Mouse (Mus musculus) heart, postnatal 0 days (tissue): Measurements from ENCODE around the gene Sez6l2. TPM values are rescaled to one million over a fixed set of nuclear protein-coding genes. Genes with fewer than 3 reads are reported as not detected.

ENCODE experiments used
- ATAC-seq: fragments of 200-750 bp; cut with Nextera tagmentation; 2 replicates; pipeline ENCODE4 v1.8.0; 2017; ENCODE audit warnings: low read depth, moderate number of reproducible peaks, moderate library complexity; ENCODE audit not compliant: insufficient read depth
- DNase-seq: peaks from one replicate; pipeline ENCODE4 v3.0.0-alpha.2; 2016; ENCODE audit warnings: low spot score
- H3K27ac ChIP-seq: fragments of 300-500 bp; sonication (generic); 2 replicates; pipeline ENCODE4 v1.5.1; 2014; ENCODE audit warnings: low read depth, mild to moderate bottlenecking
- H3K27me3 ChIP-seq: fragments of 300-500 bp; sonication (generic); 2 replicates; pipeline ENCODE4 v1.6.1; 2014; ENCODE audit warnings: low read length, mixed read lengths; ENCODE audit not compliant: control insufficient read depth, insufficient read depth
- H3K36me3 ChIP-seq: fragments of 300-500 bp; sonication (generic); replicated peaks from 2 replicates; pipeline ENCODE4 v1.6.1; 2014; ENCODE audit warnings: low read length, mixed read lengths; ENCODE audit not compliant: control insufficient read depth, insufficient read depth
- H3K4me1 ChIP-seq: fragments of 300-500 bp; sonication (generic); 2 replicates; pipeline ENCODE4 v1.6.1; 2014; ENCODE audit warnings: antibody characterized with exemption; ENCODE audit not compliant: control insufficient read depth, insufficient read depth
- H3K4me2 ChIP-seq: fragments of 300-500 bp; sonication (generic); 2 replicates; pipeline ENCODE4 v1.6.1; 2014; ENCODE audit warnings: low read depth, mild to moderate bottlenecking, low read length, moderate library complexity
- H3K4me3 ChIP-seq: fragments of 300-500 bp; sonication (generic); 2 replicates; pipeline ENCODE4 v1.5.1; 2014; ENCODE audit warnings: low read depth, low read length
- H3K9ac ChIP-seq: fragments of 300-500 bp; sonication (generic); replicated peaks from 2 replicates; pipeline ENCODE4 v1.6.1; 2014; ENCODE audit warnings: low read depth, low read length, mixed read lengths
- H3K9me3 ChIP-seq: fragments of 300-500 bp; sonication (generic); replicated peaks from 2 replicates; pipeline ENCODE4 v1.6.1; 2016; ENCODE audit warnings: low read length; ENCODE audit not compliant: control insufficient read depth
- CTCF ChIP-seq: IDR thresholded peaks from 2 replicates; pipeline ENCODE4 v1.5.1; 2016; ENCODE audit warnings: antibody characterized with exemption, control low read depth, low read depth
- EP300 ChIP-seq: IDR thresholded peaks from 2 replicates; pipeline ENCODE4 v1.6.1; 2016; ENCODE audit warnings: antibody characterized with exemption, low read depth
- WGBS: fragments of 180-500 bp; shearing (Covaris S2); extraction: QIAGEN DNeasy Blood & Tissue Kit; methylation state at CpG from one replicate; pipeline ENCODE4 v1.1.7; 2014; 5-methylcytosine and 5-hydroxymethylcytosine counted together
- polyA plus RNA-seq: library from polyadenylated mRNA; unstranded; fragments of >200 nt; fragmentation: Nextera tagmentation; extraction: Ambion mirVana; gene quantifications from 2 replicates; pipeline ENCODE4 v1.2.1, GENCODE M21; 2015
- total RNA-seq: library from RNA; depleted of rRNA; stranded (reverse); fragments of >200 nt; gene quantifications from 2 replicates; pipeline ENCODE4 v1.2.3, GENCODE M21; 2014; ENCODE audit warnings: low replicate concordance

Sez6l2 gene
- total and polyA plus RNA-seq, 2 experiments from 2014 or later, result 1.5 to 8.7 TPM

- ATAC-seq, result no peak
- H3K9me3 ChIP-seq, result no peaks in the 10 kb centered on the region
- 0 out of 2 replicates have a peak, but pooled peaks cover 10% of the 10 kb centered on the region for H3K36me3 ChIP-seq
- 96% methylated on average over 2 of the region's 2 CpGs for WGBS
- TF ChIP-seq EP300 (no peak), CTCF (no peak)
- no peak for DNase-seq
- no peak overlapping the region for H3K27ac ChIP-seq
- H3K4me2 ChIP-seq, result no peak overlapping the region
- no peaks in the 10 kb centered on the region for H3K27me3 ChIP-seq
- H3K4me3 ChIP-seq, result no peak overlapping the region
- H3K4me1 ChIP-seq, result peaks cover 28% of the 10 kb centered on the region
- H3K9ac ChIP-seq, result no peak overlapping the region
These were observed 60.7 kb downstream of the Sez6l2 start for GRCm38 (mm10) chr7:127011051-127011450.

DNA sequence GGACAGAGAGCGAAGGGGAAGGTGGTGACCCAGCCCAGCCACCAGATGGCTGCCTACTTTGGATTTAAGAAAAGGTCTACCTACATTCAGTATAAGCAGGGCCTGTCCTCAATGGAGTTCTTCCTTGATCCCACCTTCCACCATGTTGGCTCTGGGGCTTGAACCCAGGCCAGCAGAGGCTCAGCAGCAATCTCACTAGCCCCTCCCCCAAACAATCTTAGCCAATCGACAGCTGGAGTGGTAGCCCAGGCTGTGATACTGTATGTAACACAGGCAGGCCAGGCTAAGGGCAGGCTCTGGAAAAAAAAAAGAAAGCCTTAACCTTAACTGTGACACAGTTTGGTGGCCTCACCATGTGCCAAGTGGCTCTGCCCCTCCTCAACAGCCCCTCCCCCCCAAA, 61.4 kb downstream of the Sez6l2 start:
- H3K9me3 ChIP-seq, result no peaks in the 10 kb centered on the region
- H3K27me3 ChIP-seq, result no peaks in the 10 kb centered on the region
- H3K4me1 ChIP-seq, result peaks cover 25% of the 10 kb centered on the region
- no peak overlapping the region for H3K27ac ChIP-seq
- H3K36me3 ChIP-seq, result 0 out of 2 replicates have a peak, but pooled peaks cover 10% of the 10 kb centered on the region
- H3K4me3 ChIP-seq, result no peak overlapping the region
- DNase-seq (no peak), ATAC-seq (no peak)
- no peak for TF ChIP-seq CTCF
- TF ChIP-seq EP300, result no peak
- WGBS, result 76% methylated on average over 2 of the region's 2 CpGs
- H3K9ac ChIP-seq, result no peak overlapping the region
- no peak overlapping the region for H3K4me2 ChIP-seq

DNA sequence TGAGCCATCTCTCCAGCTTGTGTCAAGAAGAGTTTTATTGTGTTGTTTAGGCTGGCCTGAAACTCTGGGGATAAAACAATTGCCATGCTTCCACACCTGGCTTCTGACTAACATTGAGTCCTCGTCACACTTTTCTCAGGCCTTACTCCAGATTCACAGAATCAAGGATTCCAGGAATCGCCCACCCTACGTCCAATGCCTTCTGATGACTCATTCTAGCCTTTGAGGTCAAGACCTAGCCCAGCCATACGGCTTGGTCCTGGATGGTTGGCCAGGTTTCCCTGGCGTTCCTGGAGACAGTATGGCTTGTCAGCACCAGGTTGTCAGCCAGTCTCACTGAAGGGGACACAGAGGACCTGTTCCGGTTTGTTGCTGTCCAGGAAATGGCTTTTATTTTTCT, 62.0 kb downstream of the Sez6l2 start:
- H3K4me2 ChIP-seq, result no peak overlapping the region
- DNase-seq, result no peak
- H3K4me3 ChIP-seq, result no peak overlapping the region
- no peak for TF ChIP-seq CTCF
- no peak for TF ChIP-seq EP300
- peaks cover 25% of the 10 kb centered on the region for H3K4me1 ChIP-seq
- ATAC-seq, result no peak
- no peak overlapping the region for H3K27ac ChIP-seq
- H3K9me3 ChIP-seq, result no peaks in the 10 kb centered on the region
- 0 out of 2 replicates have a peak, but pooled peaks cover 10% of the 10 kb centered on the region for H3K36me3 ChIP-seq
- WGBS, result 72% methylated on average over 6 of the region's 6 CpGs
- no peaks in the 10 kb centered on the region for H3K27me3 ChIP-seq
- H3K9ac ChIP-seq, result no peak overlapping the region

DNA sequence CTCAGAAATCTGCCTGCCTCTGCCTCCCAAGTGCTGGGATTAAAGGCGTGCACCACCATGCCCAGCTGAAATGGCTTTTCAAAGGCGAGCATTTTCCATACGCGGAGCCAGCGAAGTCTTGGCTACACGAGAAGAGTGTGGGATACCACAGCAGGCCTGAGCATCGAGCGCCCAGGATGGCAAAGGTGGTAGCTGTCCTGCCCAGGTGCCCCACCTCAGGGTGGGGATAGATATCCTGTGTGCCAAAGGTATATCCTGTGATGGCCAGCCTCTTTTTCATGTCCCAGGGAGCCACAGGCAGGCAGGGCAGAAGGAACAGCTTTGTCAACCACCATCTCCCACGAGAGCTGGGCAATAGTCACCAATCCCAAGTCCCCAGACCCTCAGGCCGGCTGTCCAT, 62.5 kb downstream of the Sez6l2 start:
- DNase-seq (no peak), ATAC-seq (no peak)
- Histone ChIP-seq H3K4me3 (no peak overlapping the region), H3K36me3 (0 out of 2 replicates have a peak, but pooled peaks cover 10% of the 10 kb centered on the region), H3K27me3 (no peaks in the 10 kb centered on the region), H3K4me2 (no peak overlapping the region), H3K4me1 (peaks cover 25% of the 10 kb centered on the region), H3K27ac (no peak overlapping the region), H3K9ac (no peak overlapping the region), H3K9me3 (no peaks in the 10 kb centered on the region)
- 97% methylated on average over 10 of the region's 10 CpGs for WGBS
- no peak for TF ChIP-seq EP300
- TF ChIP-seq CTCF, result no peak

DNA sequence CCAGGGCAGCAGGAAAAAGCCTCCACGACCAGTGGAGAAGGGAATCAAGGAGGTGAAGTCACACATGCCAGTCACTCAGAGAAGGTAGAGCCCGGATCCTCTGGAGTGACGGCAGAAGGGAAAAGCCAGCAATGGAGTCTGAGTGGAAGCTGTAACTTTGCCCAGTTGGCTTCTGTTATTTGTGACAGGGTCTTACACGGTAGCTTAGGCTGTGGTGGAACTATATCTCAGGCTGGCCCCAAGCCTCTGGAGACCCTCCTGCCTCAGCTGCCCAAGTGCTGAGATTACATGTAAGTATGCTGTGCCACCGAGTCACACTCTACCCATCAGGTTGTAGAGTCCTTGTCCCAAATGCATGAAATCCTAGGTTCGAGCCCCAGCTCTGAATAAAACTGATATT, 63.0 kb downstream of the Sez6l2 start:
- H3K27ac ChIP-seq, result no peak overlapping the region
- DNase-seq, result no peak
- no peak for TF ChIP-seq CTCF
- H3K4me3 ChIP-seq, result peak overlapping the region; percentile 61
- no peak for ATAC-seq
- H3K4me2 ChIP-seq, result peak overlapping the region; percentile 75
- H3K9me3 ChIP-seq, result no peaks in the 10 kb centered on the region
- no peaks in the 10 kb centered on the region for H3K27me3 ChIP-seq
- H3K9ac ChIP-seq, result no peak overlapping the region
- 91% methylated on average over 6 of the region's 6 CpGs for WGBS
- H3K4me1 ChIP-seq, result peaks cover 21% of the 10 kb centered on the region
- H3K36me3 ChIP-seq, result 0 out of 2 replicates have a peak, but pooled peaks cover 10% of the 10 kb centered on the region

GRCm38 (mm10) chr7:127014320-127014719, 64.0 kb downstream of the Sez6l2 start, which contains the start of gene Mvp:
Gene Mvp (minus strand): TSS chr7:127014621.
- peaks cover 13% of the 10 kb centered on the region for H3K4me1 ChIP-seq
- H3K4me2 ChIP-seq, result peak within 1 kb of the TSS; percentile 75
- no peaks in the 10 kb centered on the region for H3K9me3 ChIP-seq
- peak within 1 kb of the TSS; percentile 61 for H3K4me3 ChIP-seq
- peak within 1 kb of the TSS; percentile 63; the same call in 1 of the 2 replicates for H3K27ac ChIP-seq
- 0 out of 2 replicates have a peak, but pooled peaks cover 10% of the 10 kb centered on the region for H3K36me3 ChIP-seq
- H3K9ac ChIP-seq, result peak within 1 kb of the TSS; percentile 63
- DNase-seq (peak; percentile 77), ATAC-seq (no peak)
- H3K27me3 ChIP-seq, result no peaks in the 10 kb centered on the region
- TF ChIP-seq CTCF (no peak), EP300 (no peak)
- 11% methylated on average over 11 of the region's 11 CpGs for WGBS
